Mouse (Mus musculus) cerebellum, adult 2 months (tissue): ENCODE measurements around the gene Kdelr3.

Source experiments
- CTCF ChIP-seq: fragments of 200-500 bp; IDR thresholded peaks from 2 replicates; pipeline ENCODE4 v1.5.1; 2011; ENCODE audit warnings: low read depth, mild to moderate bottlenecking, control low read depth, low read length, moderate library complexity, borderline replicate concordance; ENCODE audit not compliant: insufficient read depth
- POLR2A ChIP-seq: fragments of 200-500 bp; IDR thresholded peaks from 2 replicates; pipeline ENCODE4 v1.6.1; 2011; ENCODE audit warnings: low read length, control low read depth, borderline replicate concordance; ENCODE audit not compliant: insufficient read depth

- TF ChIP-seq POLR2A, result no peak
- TF ChIP-seq CTCF, result no peak
These were observed 26.7 kb upstream of the Kdelr3 start for GRCm38 (mm10) chr15:79489463-79489862.
